27 mouse cellular contexts compared by ENCODE assay signal in genomic region chr6:29967917-29968316, GRCm38 (mm10). TPM values are rescaled to one million over a fixed set of nuclear protein-coding genes. Genes with fewer than 3 reads are reported as not detected.
A peak's percentile ranks its signal among the peaks of the same experiment; 100 is the strongest.
DNase-seq lines count a peak whose midpoint lies in the region; ATAC-seq and TF ChIP-seq lines count a peak whose summit lies in the region.
"Had no signal": no experiment of that assay in that cellular context is flagged by ENCODE, and none has a peak within 500 bp of the region (broad histone marks: within the 10 kb centered on the region; RNA-seq: fewer than 3 reads in every experiment).

No protein-coding gene starts in this region.

- no peak overlapping the region for H3K4me3 ChIP-seq in heart, postnatal 0 days (ENCODE audit: low read depth, low read length)
- no peak overlapping the region for H3K4me3 ChIP-seq in heart, embryonic 11.5 days (ENCODE audit: low read depth, low read length)
- H3K4me3 ChIP-seq in midbrain, embryonic 14.5 days (replicated peaks; ENCODE audit: low read depth, low read length): no peak overlapping the region
- H3K4me3 ChIP-seq in midbrain, embryonic 15.5 days: no peak overlapping the region
- H3K4me3 ChIP-seq: embryonic facial prominence, embryonic 12.5 days; erythroblast, embryonic 14.5 days; forebrain, embryonic 13.5 days; gastrocnemius, adult 2 months; hindbrain, embryonic 15.5 days; intestine, embryonic 15.5 days; layer of hippocampus, adult 2 months; limb, embryonic 12.5 days had no signal

- no peak for TF ChIP-seq POLR2A in brain, embryonic 14.5 days (IDR thresholded peaks at IDR 0.05; ENCODE audit: borderline replicate concordance, extremely low read depth, insufficient read depth, insufficient read length, poor library complexity, severe bottlenecking)

- no peaks in the 10 kb centered on the region for H3K27me3 ChIP-seq in heart, postnatal 0 days (ENCODE audit: control insufficient read depth, insufficient read depth, low read length)
- no peaks in the 10 kb centered on the region for H3K27me3 ChIP-seq in heart, embryonic 11.5 days (ENCODE audit: control insufficient read depth, insufficient read depth, low read length)
- H3K27me3 ChIP-seq in midbrain, embryonic 14.5 days (ENCODE audit: control insufficient read depth, insufficient read depth, low read length): no peaks in the 10 kb centered on the region
- H3K27me3 ChIP-seq in midbrain, embryonic 15.5 days (replicated peaks): no peaks in the 10 kb centered on the region
- H3K27me3 ChIP-seq: embryonic facial prominence, embryonic 12.5 days; forebrain, embryonic 13.5 days; hindbrain, embryonic 15.5 days; intestine, embryonic 15.5 days; limb, embryonic 12.5 days had no signal

- no peak for TF ChIP-seq EP300 in heart, postnatal 0 days (IDR thresholded peaks at IDR 0.05; ENCODE audit: low read depth)

- WGBS in heart, postnatal 0 days: 35% methylated on average over 7 of the region's 7 CpGs
- WGBS in heart, embryonic 11.5 days (ENCODE audit: insufficient replicate concordance): 64% methylated on average over 7 of the region's 7 CpGs
- 54% methylated on average over 7 of the region's 7 CpGs for whole genome bisulfite sequencing in midbrain, embryonic 14.5 days
- 59% methylated on average over 7 of the region's 7 CpGs for WGBS in midbrain, embryonic 15.5 days

- no peaks in the 10 kb centered on the region for H3K9me3 ChIP-seq in heart, postnatal 0 days (replicated peaks; ENCODE audit: control insufficient read depth, low read length)
- H3K9me3 ChIP-seq in heart, embryonic 11.5 days (replicated peaks; ENCODE audit: control insufficient read depth, low read length): no peaks in the 10 kb centered on the region
- no peaks in the 10 kb centered on the region for H3K9me3 ChIP-seq in midbrain, embryonic 14.5 days (ENCODE audit: control insufficient read depth, low read length)
- H3K9me3 ChIP-seq in midbrain, embryonic 15.5 days: no peaks in the 10 kb centered on the region
- H3K9me3 ChIP-seq: embryonic facial prominence, embryonic 12.5 days; forebrain, embryonic 13.5 days; hindbrain, embryonic 15.5 days; intestine, embryonic 15.5 days; limb, embryonic 12.5 days had no signal

- H3K36me3 ChIP-seq in heart, postnatal 0 days (replicated peaks; ENCODE audit: control insufficient read depth, insufficient read depth, low read length): no peaks in the 10 kb centered on the region
- H3K36me3 ChIP-seq in heart, embryonic 11.5 days (ENCODE audit: control insufficient read depth, insufficient read depth, low read length): no peaks in the 10 kb centered on the region
- no peaks in the 10 kb centered on the region for H3K36me3 ChIP-seq in midbrain, embryonic 14.5 days (ENCODE audit: control insufficient read depth, insufficient read depth, low read length)
- H3K36me3 ChIP-seq in midbrain, embryonic 15.5 days (replicated peaks): no peaks in the 10 kb centered on the region
- H3K36me3 ChIP-seq: embryonic facial prominence, embryonic 12.5 days; hindbrain, embryonic 15.5 days; intestine, embryonic 15.5 days; limb, embryonic 12.5 days had no signal

- H3K9ac ChIP-seq in heart, postnatal 0 days (replicated peaks; ENCODE audit: low read depth, low read length): no peak overlapping the region
- no peak overlapping the region for H3K9ac ChIP-seq in heart, embryonic 11.5 days (ENCODE audit: low read depth, low read length)
- H3K9ac ChIP-seq in midbrain, embryonic 14.5 days (replicated peaks; ENCODE audit: low read length): no peak overlapping the region
- H3K9ac ChIP-seq in midbrain, embryonic 15.5 days: no peak overlapping the region
- H3K9ac ChIP-seq: embryonic facial prominence, embryonic 12.5 days; forebrain, embryonic 13.5 days; hindbrain, embryonic 15.5 days; intestine, embryonic 15.5 days; limb, embryonic 12.5 days; liver, postnatal 0 days had no signal

- 0 out of 2 replicates have a peak, but pooled peaks cover 8% of the 10 kb centered on the region for H3K4me1 ChIP-seq in heart, postnatal 0 days (ENCODE audit: control insufficient read depth, insufficient read depth)
- no peaks in the 10 kb centered on the region for H3K4me1 ChIP-seq in heart, embryonic 11.5 days (ENCODE audit: control insufficient read depth, insufficient read depth, low read length)
- no peaks in the 10 kb centered on the region for H3K4me1 ChIP-seq in midbrain, embryonic 14.5 days (ENCODE audit: control insufficient read depth, insufficient read depth, low read length)
- no peaks in the 10 kb centered on the region for H3K4me1 ChIP-seq in midbrain, embryonic 15.5 days
- H3K4me1 ChIP-seq: embryonic facial prominence, embryonic 12.5 days; forebrain, embryonic 13.5 days; hindbrain, embryonic 15.5 days; intestine, embryonic 15.5 days; limb, embryonic 12.5 days had no signal

- H3K27ac ChIP-seq in heart, postnatal 0 days (ENCODE audit: low read depth): no peak overlapping the region
- H3K27ac ChIP-seq in heart, embryonic 11.5 days (ENCODE audit: low read depth, low read length): no peak overlapping the region
- H3K27ac ChIP-seq in midbrain, embryonic 14.5 days (replicated peaks; ENCODE audit: low read depth, low read length): no peak overlapping the region
- no peak overlapping the region for H3K27ac ChIP-seq in midbrain, embryonic 15.5 days
- H3K27ac ChIP-seq: embryonic facial prominence, embryonic 12.5 days; forebrain, embryonic 13.5 days; gastrocnemius, adult 2 months; hindbrain, embryonic 15.5 days; intestine, embryonic 15.5 days; layer of hippocampus, adult 2 months; limb, embryonic 12.5 days had no signal

- ATAC-seq in heart, postnatal 0 days (ENCODE audit: insufficient read depth, low read depth): peak; percentile 24; the same call in 1 of the 2 replicates
- no peak for ATAC-seq in heart, embryonic 11.5 days (replicated peaks; ENCODE audit: insufficient number of reproducible peaks, low FRiP score, low TSS enrichment)
- no peak for ATAC-seq in midbrain, embryonic 14.5 days (ENCODE audit: low FRiP score, low TSS enrichment)
- no peak for ATAC-seq in midbrain, embryonic 15.5 days (replicated peaks)
- ATAC-seq: CD4-positive, CD25-positive, alpha-beta regulatory T cell, adult 4 months; forebrain, embryonic 13.5 days; intestine, embryonic 15.5 days; liver, postnatal 0 days had no signal

- DNase-seq in cerebellum, postnatal 10 days: peak; percentile 67 to 70
- DNase-seq in cerebellum, adult 9-11 months: no peak
- DNase-seq in heart, postnatal 0 days (ENCODE audit: low spot score): no peak
- DNase-seq in midbrain, embryonic 14.5 days: peak; percentile 71
- peak; percentile 40 for DNase-seq in brain, embryonic 14.5 days (ENCODE audit: low read depth)
- DNase-seq in T-cell, adult 2 months (ENCODE audit: low spot score): no peak
- DNase-seq: adrenal gland, postnatal 14 days; cerebellum, adult 9-10 months; gastrocnemius, adult 2 months; kidney, adult 9 months; kidney, postnatal 25 days; liver, postnatal 0 days; lung, postnatal 10 days; right cerebral cortex, adult 18-20 months; right cerebral cortex, postnatal 4 days; thymus, postnatal 14 days had no signal

- TF ChIP-seq CTCF in heart, postnatal 0 days (IDR thresholded peaks at IDR 0.05; ENCODE audit: low read depth): no peak
- no peak for TF ChIP-seq CTCF in brain, embryonic 14.5 days (IDR thresholded peaks at IDR 0.05; ENCODE audit: borderline replicate concordance, extremely low read depth, insufficient read depth, insufficient read length)

- no peak overlapping the region for H3K4me2 ChIP-seq in heart, postnatal 0 days (ENCODE audit: low read depth, low read length)
- no peak overlapping the region for H3K4me2 ChIP-seq in heart, embryonic 11.5 days
- H3K4me2 ChIP-seq in midbrain, embryonic 14.5 days (ENCODE audit: low read length): no peak overlapping the region
- no peak overlapping the region for H3K4me2 ChIP-seq in midbrain, embryonic 15.5 days
- H3K4me2 ChIP-seq: embryonic facial prominence, embryonic 12.5 days; forebrain, embryonic 13.5 days; hindbrain, embryonic 15.5 days; intestine, embryonic 15.5 days; limb, embryonic 12.5 days; liver, embryonic 11.5 days had no signal

RNA-seq across cellular contexts. Expression of gene Strip2, which starts 51.1 kb away (rescaled TPM):
- total RNA-seq in heart, postnatal 0 days (2014; rRNA removed; ENCODE audit: low replicate concordance): 144 and 168 TPM in 2 replicates
- 61.8 and 63.8 TPM in 2 replicates for polyA plus RNA-seq in heart, postnatal 0 days (2015; fragmentation: Nextera tagmentation; extraction: Ambion mirVana)
- 21.5 and 25.7 TPM in 2 replicates for polyA plus RNA-seq in heart, embryonic 11.5 days (2014; fragmentation: Nextera tagmentation; extraction: Ambion mirVana)
- polyA plus RNA-seq in midbrain, embryonic 14.5 days (2014; fragmentation: Nextera tagmentation; extraction: Ambion mirVana): 2.8 and 2.9 TPM in 2 replicates
- polyA plus RNA-seq in midbrain, embryonic 15.5 days (2015; fragmentation: Nextera tagmentation; extraction: Ambion mirVana): 3.9 and 4.0 TPM in 2 replicates
- 2.3 and 3.1 TPM in 2 replicates for polyA plus RNA-seq in brain, embryonic 14.5 days (2012; rRNA removed)

Comparison
In these comparisons a context has a peak if more than half of its experiments do, and no peak if none do; other contexts are left out.
1. DNase-seq: peak in cerebellum, postnatal 10 days (2 of 2), midbrain, embryonic 14.5 days (single experiment) and brain, embryonic 14.5 days (single experiment); none in cerebellum, adult 9-11 months (single experiment), heart, postnatal 0 days (single experiment) and T-cell, adult 2 months (single experiment).